Mouse (Mus musculus) spleen, postnatal 0 days (tissue): Measurements from ENCODE around the gene Dnajc21. TPM values are rescaled to one million over a fixed set of nuclear protein-coding genes. Genes with fewer than 3 reads are reported as not detected.

ENCODE experiments used
- polyA plus RNA-seq: library from polyadenylated mRNA; unstranded; fragments of >200 nt; fragmentation: Nextera tagmentation; extraction: Ambion mirVana; gene quantifications from 2 replicates; pipeline ENCODE4 v1.2.1, GENCODE M21; 2015

Dnajc21 gene
- polyA plus RNA-seq, result 9.4 and 9.5 TPM in 2 replicates

DNA sequence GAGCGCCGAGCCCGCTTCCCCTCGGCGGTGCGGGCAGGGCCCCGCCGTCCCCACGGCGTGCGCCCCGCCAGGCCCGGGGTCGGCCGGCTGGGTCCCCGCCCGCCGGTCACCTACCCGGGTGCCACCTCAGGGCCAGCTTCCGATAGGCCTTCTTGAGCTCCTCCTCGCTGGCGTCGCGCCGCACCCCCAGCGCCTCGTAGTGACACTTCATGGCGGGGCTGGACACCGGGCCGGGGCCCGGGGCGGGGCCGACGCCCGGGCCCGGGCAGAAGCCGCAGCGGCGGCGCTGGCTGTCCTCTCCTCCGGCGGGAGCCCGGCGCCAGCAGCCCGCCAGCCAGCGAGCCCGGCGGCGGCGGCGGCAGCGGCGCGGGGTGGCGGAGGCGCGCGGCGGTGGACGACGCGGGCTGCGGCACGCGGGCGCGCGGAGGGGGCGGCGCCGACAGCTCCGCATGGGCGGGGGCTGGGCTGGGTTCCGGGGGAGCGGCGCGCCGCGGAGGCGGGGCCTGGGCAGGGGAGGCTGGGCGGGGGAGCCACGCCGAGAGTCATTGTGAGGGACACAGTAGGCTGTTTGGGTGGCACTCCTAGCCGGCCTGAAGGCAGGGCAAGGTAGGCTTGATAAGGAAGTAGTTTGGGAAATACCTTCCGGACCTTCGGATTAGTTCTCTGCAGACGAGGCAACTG, at the start of gene Dnajc21:
Gene Dnajc21, minus strand, starts transcription at position 366 of the 681 bp plus-strand sequence.

DNA sequence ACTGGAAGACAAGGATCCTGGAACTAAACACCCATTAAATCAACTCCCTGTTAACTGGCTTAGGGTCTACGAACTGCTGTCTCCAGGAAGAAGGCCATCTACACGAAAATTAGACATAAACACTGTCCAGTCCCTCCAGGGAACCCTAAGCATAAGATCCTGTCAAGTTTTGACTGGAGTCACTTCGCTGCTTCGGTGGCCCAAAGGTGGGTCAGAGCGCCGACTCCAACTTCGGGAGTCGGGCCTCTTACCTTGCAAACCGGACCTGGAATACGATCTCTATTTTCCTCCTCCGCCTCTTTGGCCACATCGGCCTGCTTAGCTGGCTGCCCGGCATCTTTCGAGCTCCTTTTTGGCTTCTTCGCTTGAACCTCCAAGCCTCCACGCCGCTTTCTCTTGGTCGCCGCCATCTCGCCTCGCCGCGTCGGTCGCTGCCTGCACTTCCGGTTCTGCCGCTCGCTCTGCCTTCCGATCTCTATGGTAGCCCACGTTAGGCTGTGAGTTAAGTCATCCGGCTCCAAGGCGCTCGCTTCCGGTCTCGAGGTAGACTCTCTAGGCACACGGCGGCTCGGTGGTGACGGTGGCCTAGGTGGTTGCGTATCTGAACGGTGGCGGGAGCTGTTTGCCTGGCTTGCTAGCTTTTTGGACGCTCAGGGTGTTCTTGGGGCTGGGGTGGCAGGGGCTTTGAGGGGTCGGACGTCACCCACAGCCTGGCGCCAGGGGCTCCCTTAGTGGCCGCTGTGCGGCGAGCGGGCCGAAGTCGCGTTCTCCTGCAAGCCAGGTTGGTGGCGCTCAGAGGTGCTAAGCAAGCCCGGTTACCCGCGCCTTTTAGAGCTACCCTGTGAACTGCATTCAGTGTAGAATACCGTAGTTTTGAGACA, 15.4 kb upstream of the Dnajc21 start, which contains the start of the genes Brix1 and Rad1:
Gene Brix1, minus strand, starts transcription at position 464 of the 881 bp plus-strand sequence.
Gene Rad1, plus strand, starts transcription at position 535 of the 881 bp plus-strand sequence.

Other genes starting within 250 kb of the Dnajc21 start
- not detected in 2 replicates for gene Gm21973, start 145.1 kb downstream of the Dnajc21 start, polyA plus RNA-seq
- gene Agxt2, start 112.0 kb downstream of the Dnajc21 start, polyA plus RNA-seq, result not detected in 2 replicates
- gene Brix1, start 15.4 kb upstream of the Dnajc21 start, polyA plus RNA-seq, result 96.4 and 98.6 TPM in 2 replicates
- gene Rad1, start 15.5 kb upstream of the Dnajc21 start, polyA plus RNA-seq, result 24.8 and 25.8 TPM in 2 replicates
- not detected in 2 replicates for gene Ttc23l, start 88.2 kb upstream of the Dnajc21 start, polyA plus RNA-seq
- 11.1 and 15.3 TPM in 2 replicates for gene Rai14, start 244.1 kb upstream of the Dnajc21 start, polyA plus RNA-seq